Mouse (Mus musculus): ENCODE results near the gene Stk38.

Gene Stk38

DNA sequence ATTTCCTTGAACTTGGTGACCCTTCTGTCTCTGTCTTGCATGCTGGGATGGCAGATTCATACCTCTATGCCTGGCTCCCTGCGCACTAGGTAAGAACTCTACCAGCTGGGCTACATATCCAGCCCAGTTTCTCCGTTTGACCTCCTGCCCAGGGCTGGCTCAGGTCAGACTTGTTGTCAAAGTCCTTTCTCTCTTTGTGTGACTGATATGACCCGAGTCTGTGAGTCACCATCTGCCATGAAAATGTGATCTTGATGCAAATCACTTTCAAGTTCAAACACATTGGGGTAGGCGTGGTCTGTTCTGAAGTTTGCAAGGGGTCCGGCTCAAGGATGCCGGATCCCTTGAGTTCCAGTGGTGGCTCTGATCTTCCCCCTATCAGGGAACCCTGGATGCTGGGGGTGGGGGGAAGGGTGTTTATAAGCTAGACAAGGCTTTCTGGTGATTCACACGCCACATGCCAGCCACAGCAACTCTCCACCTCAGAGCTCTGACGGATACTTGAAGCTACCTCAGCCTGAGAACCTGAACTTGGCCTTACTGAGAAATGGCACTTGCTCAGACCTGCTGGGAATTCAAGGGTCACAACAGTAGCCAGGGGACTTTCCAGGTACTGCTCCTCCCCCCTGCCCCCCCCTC lies 82.7 kb downstream of the Stk38 start:
- no peak for DNase-seq (ENCODE audit: low spot score)

DNA sequence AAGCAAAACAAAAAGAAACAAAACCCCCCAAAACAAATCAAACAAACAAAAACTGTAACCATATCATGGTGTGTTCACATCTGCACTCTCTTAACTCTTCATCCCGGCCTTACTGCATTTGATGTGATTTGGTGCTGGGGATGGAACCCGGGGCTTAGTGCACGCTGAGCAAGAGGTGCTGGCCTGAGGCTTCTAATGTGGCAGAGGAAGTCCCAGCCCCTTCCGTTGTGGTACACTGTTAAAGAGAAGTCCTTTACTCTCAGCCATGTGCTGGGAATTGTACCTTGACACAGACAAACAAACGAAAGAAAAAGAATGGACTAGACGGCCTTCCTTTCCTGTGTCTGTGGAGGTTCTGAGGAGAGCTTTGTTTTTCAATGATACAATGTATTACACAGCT lies 85.7 kb downstream of the Stk38 start:
- DNase-seq (ENCODE audit: low spot score): no peak

DNA sequence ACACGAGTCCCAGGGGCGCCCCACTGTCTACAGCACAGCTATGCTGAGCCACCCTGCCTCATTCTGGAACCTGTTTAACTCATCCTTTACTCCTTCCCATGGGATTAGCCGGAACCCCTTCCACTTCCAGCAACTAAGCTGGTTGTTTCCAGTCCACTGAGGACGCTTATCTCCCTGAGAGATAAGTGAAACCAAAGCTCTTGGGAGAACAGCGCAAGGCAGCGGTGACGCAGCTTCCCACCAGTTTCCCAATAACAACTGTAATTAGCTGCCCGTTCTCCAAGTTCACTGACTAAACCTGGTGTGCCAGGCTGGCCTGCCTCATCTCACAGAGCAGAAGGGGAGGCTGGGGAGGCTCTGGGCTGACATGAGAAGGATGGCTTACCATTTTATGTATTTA lies 86.7 kb downstream of the Stk38 start:
- DNase-seq (ENCODE audit: low spot score): no peak
